Mouse (Mus musculus) E14TG2a.4 (cell line): ENCODE measurements at regions not wholly inside any gene's neighbourhood (a gene's known extent, or its start where the extent isn't known, plus 50 kb on each side); places are given as distances from the start of the nearest gene placed in this dataset.

Experiments used
- CTCF ChIP-seq: conservative IDR thresholded peaks from 2 replicates; pipeline ENCODE4 v1.5.1; 2014; ENCODE audit warnings: low read length
- NANOG ChIP-seq: IDR thresholded peaks from 2 replicates; pipeline ENCODE4 v1.6.1; 2014; ENCODE audit warnings: borderline replicate concordance, low read length, mixed read lengths
- POU5F1 ChIP-seq: IDR thresholded peaks from 2 replicates; pipeline ENCODE4 v1.6.1; 2014; ENCODE audit warnings: low read length, borderline replicate concordance

DNA sequence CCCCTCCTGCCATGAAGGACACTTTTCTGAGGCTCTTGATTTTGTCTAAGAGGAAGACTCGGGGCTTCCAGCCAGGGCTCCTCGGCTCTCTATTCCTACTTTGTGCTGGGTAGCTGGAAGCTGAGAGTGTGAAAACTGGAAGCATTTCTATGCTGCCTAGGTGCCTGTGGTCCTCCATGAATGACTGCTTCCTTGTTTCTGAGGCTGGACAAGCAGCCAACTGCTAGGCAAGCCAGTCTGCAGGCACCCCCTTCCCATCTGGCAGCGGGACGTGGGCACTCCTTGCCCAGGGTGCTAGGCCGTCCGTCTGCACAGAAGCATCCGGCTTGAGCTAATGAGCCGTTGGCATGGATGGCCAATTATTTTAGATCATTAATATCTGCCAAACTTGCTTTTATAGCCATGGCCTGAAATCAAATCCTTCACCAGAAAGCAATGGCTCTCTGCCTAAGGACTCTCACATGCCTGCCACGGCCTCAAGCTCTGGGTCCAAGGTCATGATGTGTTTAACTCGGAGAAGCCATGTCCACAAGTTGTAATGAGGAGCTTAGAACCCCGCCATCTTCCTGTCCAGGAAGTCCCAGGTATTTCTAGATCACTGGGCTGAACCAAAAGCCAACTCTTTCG is 534.5 kb upstream of the Adam5 start:
- TF ChIP-seq CTCF: no peak
- no peak for TF ChIP-seq POU5F1
- TF ChIP-seq NANOG: no peak
